10 mouse cellular contexts compared by ENCODE assay signal in genomic region chr3:86845578-86845977, GRCm38 (mm10).
A peak's percentile ranks its signal among the peaks of the same experiment; 100 is the strongest.
DNase-seq lines count a peak whose midpoint lies in the region; ATAC-seq and TF ChIP-seq lines count a peak whose summit lies in the region.
"Had no signal": no experiment of that assay in that cellular context is flagged by ENCODE, and none has a peak within 500 bp of the region (broad histone marks: within the 10 kb centered on the region; RNA-seq: fewer than 3 reads in every experiment).

No protein-coding gene starts in this region.

- DNase-seq in lung, postnatal 10 days, result peak; percentile 16
- no peak for DNase-seq in lung, postnatal 0 days (ENCODE audit: low spot score)
- DNase-seq in stomach, postnatal 0 days (ENCODE audit: low spot score), result no peak
- DNase-seq in kidney, adult 2 months, result no peak
- DNase-seq in lung, adult 18-20 months, result no peak
- DNase-seq: liver had no signal

- no peak overlapping the region for H3K9ac ChIP-seq in lung, postnatal 0 days (replicated peaks; ENCODE audit: low read depth)
- H3K9ac ChIP-seq in embryonic facial prominence, embryonic 13.5 days, result no peak overlapping the region
- no peak overlapping the region for H3K9ac ChIP-seq in hindbrain, embryonic 12.5 days
- H3K9ac ChIP-seq in neural tube, embryonic 15.5 days (replicated peaks), result no peak overlapping the region
- H3K9ac ChIP-seq in stomach, postnatal 0 days (ENCODE audit: low read length), result no peak overlapping the region
- H3K9ac ChIP-seq: heart, embryonic 13.5 days had no signal

- H3K36me3 ChIP-seq in lung, postnatal 0 days (ENCODE audit: insufficient read depth, low read length), result no peaks in the 10 kb centered on the region
- no peaks in the 10 kb centered on the region for H3K36me3 ChIP-seq in embryonic facial prominence, embryonic 13.5 days
- no peaks in the 10 kb centered on the region for H3K36me3 ChIP-seq in hindbrain, embryonic 12.5 days
- no peaks in the 10 kb centered on the region for H3K36me3 ChIP-seq in neural tube, embryonic 15.5 days
- H3K36me3 ChIP-seq in stomach, postnatal 0 days (ENCODE audit: control insufficient read depth, insufficient read depth, low read length), result no peaks in the 10 kb centered on the region
- H3K36me3 ChIP-seq in kidney, adult 2 months (ENCODE audit: control insufficient read depth, insufficient read depth, low read length), result no peaks in the 10 kb centered on the region
- H3K36me3 ChIP-seq: heart, embryonic 13.5 days had no signal

- TF ChIP-seq CTCF in lung, postnatal 0 days (IDR thresholded peaks at IDR 0.05), result no peak
- no peak for TF ChIP-seq CTCF in stomach, postnatal 0 days (IDR thresholded peaks at IDR 0.05; ENCODE audit: low read depth)
- TF ChIP-seq CTCF in kidney, adult 2 months (conservative IDR thresholded peaks at IDR 0.05; ENCODE audit: insufficient read depth, insufficient read length, low read depth, low read length), result no peak

- H3K27ac ChIP-seq in lung, postnatal 0 days (ENCODE audit: low read length), result no peak overlapping the region
- H3K27ac ChIP-seq in embryonic facial prominence, embryonic 13.5 days, result peak overlapping the region; percentile 71
- peak overlapping the region; percentile 75 for H3K27ac ChIP-seq in hindbrain, embryonic 12.5 days
- H3K27ac ChIP-seq in neural tube, embryonic 15.5 days (replicated peaks), result peak overlapping the region; percentile 86
- H3K27ac ChIP-seq in stomach, postnatal 0 days (replicated peaks), result no peak overlapping the region
- H3K27ac ChIP-seq in kidney, adult 2 months (ENCODE audit: insufficient read depth, low read depth, low read length), result no peak overlapping the region
- H3K27ac ChIP-seq: heart, embryonic 13.5 days had no signal

- H3K27me3 ChIP-seq in lung, postnatal 0 days (replicated peaks; ENCODE audit: insufficient read depth, low read length), result no peaks in the 10 kb centered on the region
- H3K27me3 ChIP-seq in embryonic facial prominence, embryonic 13.5 days, result no peaks in the 10 kb centered on the region
- H3K27me3 ChIP-seq in hindbrain, embryonic 12.5 days, result no peaks in the 10 kb centered on the region
- no peaks in the 10 kb centered on the region for H3K27me3 ChIP-seq in neural tube, embryonic 15.5 days (replicated peaks)
- H3K27me3 ChIP-seq in stomach, postnatal 0 days (ENCODE audit: control insufficient read depth, insufficient read depth, low read length), result no peaks in the 10 kb centered on the region
- H3K27me3 ChIP-seq in kidney, adult 2 months (replicated peaks; ENCODE audit: control insufficient read depth, insufficient read depth, low read length), result no peaks in the 10 kb centered on the region
- H3K27me3 ChIP-seq: heart, embryonic 13.5 days had no signal

- no peaks in the 10 kb centered on the region for H3K4me1 ChIP-seq in lung, postnatal 0 days (ENCODE audit: insufficient read depth, low read depth, low read length)
- peaks cover 45% of the 10 kb centered on the region for H3K4me1 ChIP-seq in embryonic facial prominence, embryonic 13.5 days
- peaks cover 39% of the 10 kb centered on the region for H3K4me1 ChIP-seq in hindbrain, embryonic 12.5 days
- peaks cover 43% of the 10 kb centered on the region for H3K4me1 ChIP-seq in neural tube, embryonic 15.5 days
- H3K4me1 ChIP-seq in stomach, postnatal 0 days (replicated peaks; ENCODE audit: control insufficient read depth, insufficient read depth), result no peaks in the 10 kb centered on the region
- H3K4me1 ChIP-seq in kidney, adult 2 months (ENCODE audit: control insufficient read depth, insufficient read depth, low read length), result peaks cover 2% of the 10 kb centered on the region; the same call in 1 of the 2 replicates

- H3K9me3 ChIP-seq in lung, postnatal 0 days (ENCODE audit: low read length), result no peaks in the 10 kb centered on the region
- no peaks in the 10 kb centered on the region for H3K9me3 ChIP-seq in embryonic facial prominence, embryonic 13.5 days
- no peaks in the 10 kb centered on the region for H3K9me3 ChIP-seq in hindbrain, embryonic 12.5 days (replicated peaks)
- no peaks in the 10 kb centered on the region for H3K9me3 ChIP-seq in neural tube, embryonic 15.5 days (replicated peaks)
- no peaks in the 10 kb centered on the region for H3K9me3 ChIP-seq in stomach, postnatal 0 days (ENCODE audit: control insufficient read depth, low read length)

- no peak for TF ChIP-seq EP300 in lung, postnatal 0 days (IDR thresholded peaks at IDR 0.05)
- no peak for TF ChIP-seq EP300 in stomach, postnatal 0 days (optimal IDR thresholded peaks at IDR 0.05)

- TF ChIP-seq POLR2A in kidney, adult 2 months (IDR thresholded peaks at IDR 0.05; ENCODE audit: low read depth, low read length), result no peak

- no peak overlapping the region for H3K4me2 ChIP-seq in lung, postnatal 0 days (replicated peaks; ENCODE audit: low read depth, low read length)
- H3K4me2 ChIP-seq in embryonic facial prominence, embryonic 13.5 days, result no peak overlapping the region
- peak overlapping the region; percentile 45 for H3K4me2 ChIP-seq in hindbrain, embryonic 12.5 days (replicated peaks)
- H3K4me2 ChIP-seq in neural tube, embryonic 15.5 days, result no peak overlapping the region
- no peak overlapping the region for H3K4me2 ChIP-seq in stomach, postnatal 0 days (replicated peaks; ENCODE audit: low read depth)

- WGBS in lung, postnatal 0 days, result 85% methylated on average over 1 of the region's 1 CpGs
- 74% methylated on average over 1 of the region's 1 CpGs for WGBS in embryonic facial prominence, embryonic 13.5 days
- WGBS in hindbrain, embryonic 12.5 days, result 66% methylated on average over 1 of the region's 1 CpGs
- 73% methylated on average over 1 of the region's 1 CpGs for WGBS in neural tube, embryonic 15.5 days
- WGBS in stomach, postnatal 0 days, result 67% methylated on average over 1 of the region's 1 CpGs
- WGBS in kidney, adult 2 months, result 91% methylated on average over 1 of the region's 1 CpGs

- ATAC-seq in lung, postnatal 0 days, result no peak
- ATAC-seq in embryonic facial prominence, embryonic 13.5 days (ENCODE audit: insufficient number of reproducible peaks, insufficient read depth, low FRiP score, low TSS enrichment, low read depth), result no peak
- ATAC-seq in hindbrain, embryonic 12.5 days (ENCODE audit: low FRiP score), result 0 out of 2 replicates have a peak, but pooled peaks have one; percentile 38
- ATAC-seq in neural tube, embryonic 15.5 days (ENCODE audit: low FRiP score), result no peak
- ATAC-seq in stomach, postnatal 0 days (ENCODE audit: low FRiP score, low TSS enrichment), result no peak

- no peak overlapping the region for H3K4me3 ChIP-seq in lung, postnatal 0 days (ENCODE audit: low read depth, low read length)
- no peak overlapping the region for H3K4me3 ChIP-seq in embryonic facial prominence, embryonic 13.5 days
- no peak overlapping the region for H3K4me3 ChIP-seq in hindbrain, embryonic 12.5 days
- H3K4me3 ChIP-seq in neural tube, embryonic 15.5 days (replicated peaks), result no peak overlapping the region
- H3K4me3 ChIP-seq in stomach, postnatal 0 days (ENCODE audit: low read depth, low read length), result no peak overlapping the region
- H3K4me3 ChIP-seq in kidney, adult 2 months (ENCODE audit: insufficient read depth, low read depth, low read length), result no peak overlapping the region
- H3K4me3 ChIP-seq: heart, embryonic 13.5 days had no signal

Comparison
In these comparisons a context has a peak if more than half of its experiments do, and no peak if none do; other contexts are left out.
1. H3K27ac ChIP-seq: peak in embryonic facial prominence, embryonic 13.5 days (single experiment), hindbrain, embryonic 12.5 days (single experiment) and neural tube, embryonic 15.5 days (single experiment); none in lung, postnatal 0 days (single experiment), stomach, postnatal 0 days (single experiment) and kidney, adult 2 months (single experiment).